Mouse (Mus musculus): ENCODE measurements around the gene Olfr1106.

Olfr1106 gene

DNA sequence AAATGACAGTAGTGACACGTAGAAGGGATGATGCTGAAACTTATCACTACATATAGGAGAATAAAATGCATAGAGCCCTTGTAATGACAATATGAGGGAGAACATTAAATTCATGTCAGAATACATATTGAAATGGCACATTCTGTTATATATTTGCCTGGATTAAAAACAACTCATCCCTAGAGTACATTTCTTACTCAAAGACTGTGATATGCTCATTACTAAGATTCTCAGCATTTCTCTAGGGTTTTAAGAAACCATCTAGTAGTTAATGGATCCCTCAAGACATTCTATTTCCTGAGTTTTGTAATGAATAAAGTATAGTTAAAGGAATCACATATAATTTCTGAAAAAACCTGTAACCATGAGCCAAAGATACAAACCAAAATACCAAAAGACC lies at the start of gene Olfr1106:
Olfr1106 (minus strand) TSS at position 101 of the 400 bp plus-strand sequence.
- no peak for DNase-seq (ENCODE audit: low spot score)

DNA sequence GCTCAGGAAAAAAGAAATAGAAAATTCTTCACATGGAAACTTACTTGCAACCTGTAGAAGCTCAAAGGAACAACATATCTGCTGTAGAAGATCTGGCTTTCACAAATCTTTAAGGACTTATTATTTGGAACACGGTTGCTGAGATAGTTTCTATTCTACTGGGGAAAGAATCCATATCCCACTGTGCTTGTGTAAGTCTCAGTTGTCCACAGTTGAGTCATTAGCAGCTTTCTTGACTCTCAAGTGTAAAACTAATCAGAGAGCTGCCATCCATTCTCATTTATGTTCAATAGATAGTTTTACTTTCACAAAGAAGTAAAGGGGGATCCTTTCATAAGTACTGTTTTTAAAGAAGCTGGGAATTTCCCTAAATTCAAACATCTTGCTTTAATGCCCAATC lies 43.8 kb upstream of the Olfr1106 start, which contains the start of gene Olfr1109:
Olfr1109 (minus strand) TSS at position 101 of the 400 bp plus-strand sequence.
- DNase-seq (ENCODE audit: low spot score): no peak

DNA sequence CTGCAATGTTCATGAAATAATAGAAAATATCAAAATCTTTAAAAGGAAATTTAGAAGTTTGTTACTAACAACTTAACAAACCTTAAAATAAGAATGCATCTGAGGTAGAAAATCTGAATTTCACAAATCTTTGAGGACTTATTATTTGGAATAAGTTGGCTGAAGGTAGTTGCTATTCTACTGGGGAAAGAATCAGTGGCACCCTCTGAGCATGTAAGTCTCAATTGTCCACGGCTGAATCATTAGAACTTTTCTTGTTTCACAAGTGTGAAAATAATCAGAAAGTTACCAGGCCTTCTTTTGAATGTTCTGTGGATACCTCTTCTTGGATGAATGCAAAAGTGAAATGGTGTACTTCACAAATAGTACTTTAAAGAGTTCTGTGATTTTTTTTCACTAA lies 23.6 kb upstream of the Olfr1106 start, which contains the start of gene Olfr1107:
Olfr1107 (minus strand) TSS at position 101 of the 400 bp plus-strand sequence.
- no peak for DNase-seq (ENCODE audit: low spot score)

DNA sequence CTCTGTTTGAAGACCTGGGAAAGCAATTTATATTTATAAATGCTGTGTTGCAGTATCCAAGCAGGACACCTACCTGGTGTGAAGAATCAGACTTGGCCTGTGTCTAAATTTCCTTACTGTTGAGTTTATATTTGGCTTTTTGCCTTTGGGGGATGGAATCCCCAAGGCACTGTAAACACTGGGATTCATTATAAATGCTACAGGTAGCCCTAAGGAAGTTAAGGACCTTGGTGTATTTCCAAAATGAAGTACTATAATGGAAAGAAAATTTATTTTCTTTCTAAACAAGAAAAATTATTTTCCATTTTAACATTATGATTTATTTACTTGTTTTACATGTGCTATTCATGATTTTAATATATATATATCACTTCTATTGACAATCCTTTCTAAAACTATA lies 15.6 kb downstream of the Olfr1106 start, which contains the start of gene Olfr1105:
Olfr1105 (minus strand) TSS at position 101 of the 400 bp plus-strand sequence.
- no peak for DNase-seq (ENCODE audit: low spot score)

DNA sequence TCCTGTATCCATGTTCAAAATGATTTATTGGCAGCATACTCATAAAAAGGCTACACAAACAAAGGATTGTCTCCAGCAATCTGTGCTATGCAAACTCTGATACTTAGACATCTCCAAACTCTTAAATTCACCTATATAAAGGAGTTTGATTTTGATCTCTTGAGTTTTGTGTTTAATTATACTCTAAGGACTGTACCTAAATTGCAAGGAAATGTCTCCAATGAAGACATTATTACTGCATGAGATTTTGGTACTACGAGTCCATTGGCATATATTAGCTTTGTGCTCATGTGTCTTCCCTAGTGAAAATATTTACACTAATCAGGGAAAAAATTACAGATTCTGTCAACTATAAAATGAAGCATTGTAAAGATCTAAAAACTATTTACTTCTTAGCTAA lies 25.1 kb downstream of the Olfr1106 start, which contains the start of gene Olfr1104:
Olfr1104 (minus strand) TSS at position 101 of the 400 bp plus-strand sequence.
- no peak for DNase-seq (ENCODE audit: low spot score)

DNA sequence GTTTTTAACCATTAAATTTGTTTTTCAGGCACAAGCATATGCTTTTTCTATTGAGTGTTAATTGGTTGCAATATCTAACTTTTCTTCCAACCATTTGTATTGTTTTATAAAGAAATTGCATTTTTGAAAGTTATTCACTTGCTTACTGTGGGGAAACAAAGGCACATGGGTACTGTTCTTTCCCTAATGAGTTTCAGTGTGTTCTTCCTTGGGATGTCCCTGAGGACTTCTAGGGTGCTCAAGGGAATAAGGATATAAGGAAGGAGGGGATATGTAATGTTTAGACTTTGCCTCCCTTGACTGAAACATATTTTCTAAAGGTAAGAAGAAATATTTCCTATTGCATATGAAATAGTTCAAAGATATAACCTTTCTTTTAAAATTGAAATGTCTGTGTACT lies 54.0 kb downstream of the Olfr1106 start, which contains the start of gene Olfr1102:
Olfr1102 (plus strand) TSS at position 301 of the 400 bp plus-strand sequence.
- DNase-seq (ENCODE audit: low spot score): no peak
